Mouse (Mus musculus): ENCODE data around the gene Cdrt4. TPM values are rescaled to one million over a fixed set of nuclear protein-coding genes. Genes with fewer than 3 reads are reported as not detected.
A peak's percentile ranks its signal among the peaks of the same experiment; 100 is the strongest.

The Cdrt4 gene
- total RNA-seq, 2 experiments from 2014 or later, result not detected

- intact Hi-C loops (cut with DNase I), result no loop called here
- no peak for DNase-seq
Observed at GRCm38 (mm10) chr11:62992545-62993242, 41.7 kb downstream of the Cdrt4 start.

DNA sequence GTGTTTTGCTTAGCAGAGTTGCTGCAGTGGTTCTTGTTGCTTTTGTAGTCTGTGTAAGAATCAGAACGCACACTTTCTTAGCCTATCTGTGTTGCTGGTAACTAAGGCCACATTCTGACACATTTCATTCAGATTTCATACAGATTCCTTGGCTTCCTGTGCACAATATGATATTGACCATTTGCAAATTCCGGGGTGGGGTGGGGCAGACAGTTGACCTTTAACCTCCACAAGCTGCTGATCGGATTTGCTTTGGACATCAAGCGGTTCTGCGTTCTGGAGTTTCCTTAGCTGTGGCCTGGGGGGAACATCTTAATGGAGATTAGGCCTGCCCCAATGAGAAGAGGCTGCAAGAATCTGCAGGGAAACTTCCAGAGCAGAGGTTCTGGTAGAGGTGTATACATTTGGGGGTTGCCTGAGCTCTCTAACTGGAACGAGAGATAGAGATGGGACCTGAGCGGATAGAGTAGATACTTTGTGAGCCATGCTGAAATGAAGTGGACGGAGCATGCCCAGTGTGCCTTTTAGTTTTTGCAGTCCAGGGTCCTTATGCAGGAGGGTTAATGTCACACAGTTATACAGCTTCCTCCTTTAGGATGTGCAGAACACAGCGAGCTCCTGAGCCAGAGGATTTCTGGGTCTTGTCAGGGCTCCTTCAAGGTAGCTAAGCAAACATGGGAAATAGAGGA is 44.2 kb downstream of the Cdrt4 start:
- intact Hi-C loops (cut with DNase I), result no loop called here
- no peak for DNase-seq

- intact Hi-C loops (cut with DNase I), result loop anchor here (2.0 kb wide), 1 partner anchor 135 kb away; no protein-coding TSS in a partner anchor
- DNase-seq, result no peak
Observed at GRCm38 (mm10) chr11:62995755-62996521, 44.9 kb downstream of the Cdrt4 start.

GRCm38 (mm10) chr11:62996522-62996898 is 45.5 kb downstream of the Cdrt4 start:
- DNase-seq, result no peak
- intact Hi-C loops (cut with DNase I), result loop anchor here (2.0 kb wide), 1 partner anchor 134 kb away; no protein-coding TSS in a partner anchor

- peak in 1 of 2 experiments; percentile 69 for DNase-seq
- intact Hi-C loops (cut with DNase I), result loop anchor here (1.0 to 2.0 kb wide), 2 partner anchors 76 to 134 kb away; no protein-coding TSS in a partner anchor
Observed at GRCm38 (mm10) chr11:62997039-62997717, 46.2 kb downstream of the Cdrt4 start.

DNA sequence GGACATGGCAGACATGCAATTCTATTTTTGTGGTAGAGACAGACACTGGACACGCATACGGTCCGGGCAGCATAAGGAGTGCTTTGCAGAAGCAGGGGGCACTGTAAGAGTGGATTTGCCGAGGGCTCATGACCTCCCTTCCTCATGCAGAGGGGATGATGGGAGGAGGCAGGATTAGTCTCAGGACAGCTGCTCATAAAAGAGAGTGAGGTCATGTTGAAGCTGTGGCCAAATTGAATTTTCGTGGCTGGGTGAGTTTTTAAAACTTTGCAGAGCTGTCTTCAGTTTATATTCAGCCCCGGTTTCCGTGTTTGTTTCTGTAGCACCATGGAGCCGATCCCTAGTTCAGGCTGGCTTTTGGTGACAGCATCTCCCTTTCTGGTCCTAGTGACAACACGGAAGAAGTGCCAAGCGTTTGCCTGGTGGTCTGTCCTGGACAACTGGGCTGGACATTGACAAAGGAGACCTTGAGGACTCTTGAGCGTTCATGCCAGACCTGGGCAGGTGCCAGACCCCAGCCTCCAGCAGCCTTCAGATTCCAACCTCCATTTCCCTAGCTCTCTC is 46.8 kb downstream of the Cdrt4 start:
- intact Hi-C loops (cut with DNase I), result loop anchor here (1.0 to 2.0 kb wide), 2 partner anchors 76 to 133 kb away; no protein-coding TSS in a partner anchor
- peak; percentile 46 to 76 for DNase-seq

- intact Hi-C loops (cut with DNase I), result no loop called here
- DNase-seq, result no peak
Observed at GRCm38 (mm10) chr11:63000126-63000525, 49.1 kb downstream of the Cdrt4 start.

- intact Hi-C loops (cut with DNase I), result no loop called here
Observed at GRCm38 (mm10) chr11:63004617-63005016, 53.6 kb downstream of the Cdrt4 start.

GRCm38 (mm10) chr11:63007376-63007775 is 56.4 kb downstream of the Cdrt4 start:
- intact Hi-C loops (cut with DNase I), result no loop called here
- no peak for DNase-seq

More at GRCm38 (mm10) chr11:63004617-63005016, 53.6 kb downstream of the Cdrt4 start:
- no peak for DNase-seq

DNA sequence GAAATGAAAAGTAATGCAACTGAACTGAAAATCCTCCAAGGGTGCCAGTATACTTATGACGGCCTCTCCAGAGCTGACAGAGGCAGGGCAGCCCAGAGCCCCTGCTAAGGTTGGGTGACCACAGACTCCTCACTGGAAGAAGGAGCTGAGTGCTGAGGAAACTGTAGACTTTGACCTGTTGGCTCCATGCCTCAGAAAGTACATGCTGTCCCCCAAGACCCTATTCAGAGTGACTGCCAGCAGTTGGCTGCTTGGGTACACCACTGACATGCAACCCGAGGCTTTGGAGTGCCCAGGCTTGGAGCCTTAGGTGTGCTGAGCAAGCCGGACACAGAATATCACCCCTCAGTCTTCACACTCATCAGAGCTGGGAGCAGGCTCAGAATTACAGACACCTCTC is 57.0 kb downstream of the Cdrt4 start:
- no peak for DNase-seq
- intact Hi-C loops (cut with DNase I), result no loop called here

- no peak for DNase-seq
- intact Hi-C loops (cut with DNase I), result no loop called here
Observed at GRCm38 (mm10) chr11:63009761-63010160, 58.8 kb downstream of the Cdrt4 start.

GRCm38 (mm10) chr11:63017327-63018082 is 66.5 kb downstream of the Cdrt4 start:
- no peak for DNase-seq
- intact Hi-C loops (cut with DNase I), result no loop called here

- intact Hi-C loops (cut with DNase I), result no loop called here
- no peak for DNase-seq
Observed at GRCm38 (mm10) chr11:63018083-63018622, 67.2 kb downstream of the Cdrt4 start.

- intact Hi-C loops (cut with DNase I), result no loop called here
- DNase-seq, result peak in 1 of 2 experiments; percentile 18
Observed at GRCm38 (mm10) chr11:63020633-63021032, 69.6 kb downstream of the Cdrt4 start.

- no peak for DNase-seq
- intact Hi-C loops (cut with DNase I), result no loop called here
Observed at GRCm38 (mm10) chr11:63021141-63021806, 70.3 kb downstream of the Cdrt4 start.

DNA sequence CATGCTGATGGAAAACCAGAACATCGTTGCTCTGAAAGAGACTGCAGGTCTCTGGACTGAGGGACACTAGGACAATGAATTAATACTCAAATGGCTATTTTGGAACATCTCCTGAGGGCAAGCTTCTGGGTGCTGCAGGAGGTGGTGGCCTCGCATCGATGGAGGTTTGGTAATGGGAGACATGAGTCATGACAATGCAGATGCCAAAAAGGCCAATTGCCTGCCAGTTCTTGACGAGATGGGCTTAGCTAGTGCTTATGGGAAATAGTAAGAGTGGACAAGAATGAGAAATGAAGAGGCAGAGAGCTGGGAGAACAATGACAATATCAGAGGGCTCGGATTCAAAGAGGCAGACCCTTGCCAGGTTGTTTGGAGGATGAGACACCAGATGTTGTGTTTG is 72.5 kb downstream of the Cdrt4 start:
- DNase-seq, result peak; percentile 58 to 63
- intact Hi-C loops (cut with DNase I), result no loop called here

- DNase-seq, result no peak
- intact Hi-C loops (cut with DNase I), result no loop called here
Observed at GRCm38 (mm10) chr11:63024136-63024535, 73.1 kb downstream of the Cdrt4 start.

DNA sequence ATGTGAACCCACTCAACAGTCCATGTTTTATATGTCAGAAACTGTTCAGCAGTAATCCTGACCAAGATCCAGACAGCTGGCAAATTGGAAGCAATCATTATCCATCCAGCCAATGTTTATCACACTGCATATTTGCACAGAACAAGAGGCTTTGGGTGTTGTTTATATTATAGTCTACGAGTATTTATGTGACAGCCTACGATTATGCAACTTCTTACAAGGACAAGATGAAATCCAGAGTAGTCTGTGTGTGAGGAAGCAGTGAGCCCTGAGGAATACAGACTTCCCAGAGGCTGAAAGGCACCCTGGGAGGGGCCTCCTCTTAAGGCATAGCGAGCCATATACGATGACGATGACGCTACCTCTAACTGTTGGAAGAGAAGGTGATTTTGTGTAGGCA is 74.5 kb downstream of the Cdrt4 start:
- intact Hi-C loops (cut with DNase I), result loop anchor here (5.0 kb wide), 1 partner anchor 103 kb away; no protein-coding TSS in a partner anchor
- no peak for DNase-seq

All from heart, postnatal 36 days (tissue).